Mouse (Mus musculus) B cell, adult (primary cell): ENCODE measurements around the gene Wap. TPM values are rescaled to one million over a fixed set of nuclear protein-coding genes. Genes with fewer than 3 reads are reported as not detected.

Experiments used
- total RNA-seq: library from RNA; stranded (reverse); gene quantifications from 4 replicates; pipeline ENCODE4 v1.2.4, GENCODE M21; 2023; ENCODE audit not compliant: inconsistent age

Wap gene
- total RNA-seq, result not detected in 4 replicates

DNA sequence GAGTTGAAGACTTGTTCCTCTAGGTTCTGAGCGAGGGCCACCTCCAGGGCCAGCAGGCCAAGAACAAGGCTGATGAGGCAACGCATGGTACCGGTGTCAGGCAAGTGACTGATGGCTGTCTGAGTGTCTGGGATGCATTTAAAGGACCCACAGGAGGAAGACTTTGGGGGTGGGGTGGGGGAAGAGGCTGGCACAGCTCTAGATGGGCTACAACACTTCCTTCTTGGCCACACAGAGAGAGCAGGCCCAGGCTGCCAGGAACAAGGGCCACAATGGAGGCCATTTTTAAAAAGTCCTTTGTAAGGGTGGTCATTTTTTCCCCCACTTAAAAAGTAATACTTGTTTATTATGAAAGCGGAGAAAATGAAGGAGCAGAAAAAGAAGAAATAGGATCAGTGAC is at the start of gene Wap:
Wap (minus strand) TSS at position 101 of the 400 bp plus-strand sequence.

DNA sequence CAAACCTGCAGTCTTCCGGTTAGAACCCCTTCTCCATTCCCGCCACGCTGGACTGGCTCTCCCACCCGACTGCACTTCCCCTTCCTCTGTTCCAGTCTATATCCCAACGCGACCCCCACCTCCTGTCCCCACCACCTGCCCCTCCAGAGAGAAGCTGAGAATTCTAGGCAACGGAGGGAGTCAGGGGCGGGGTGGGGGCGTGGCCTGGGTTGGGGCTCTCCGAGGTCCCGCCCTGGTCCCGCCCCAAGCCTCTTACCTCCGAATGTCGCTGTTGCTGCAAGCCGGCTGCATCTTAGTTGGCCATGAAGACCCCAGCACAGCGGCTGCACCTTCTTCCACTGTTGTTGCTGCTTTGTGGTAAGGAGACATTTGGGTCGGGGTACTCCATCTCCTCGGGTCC is 19.8 kb upstream of the Wap start, which contains the start of gene Ramp3:
Ramp3 (plus strand) TSS at position 251 of the 400 bp plus-strand sequence.

GRCm38 (mm10) chr11:6625478-6626387 is 12.7 kb downstream of the Wap start, which contains the start of gene Tbrg4:
Gene Tbrg4 (minus strand): TSS chr11:6626067.

DNA sequence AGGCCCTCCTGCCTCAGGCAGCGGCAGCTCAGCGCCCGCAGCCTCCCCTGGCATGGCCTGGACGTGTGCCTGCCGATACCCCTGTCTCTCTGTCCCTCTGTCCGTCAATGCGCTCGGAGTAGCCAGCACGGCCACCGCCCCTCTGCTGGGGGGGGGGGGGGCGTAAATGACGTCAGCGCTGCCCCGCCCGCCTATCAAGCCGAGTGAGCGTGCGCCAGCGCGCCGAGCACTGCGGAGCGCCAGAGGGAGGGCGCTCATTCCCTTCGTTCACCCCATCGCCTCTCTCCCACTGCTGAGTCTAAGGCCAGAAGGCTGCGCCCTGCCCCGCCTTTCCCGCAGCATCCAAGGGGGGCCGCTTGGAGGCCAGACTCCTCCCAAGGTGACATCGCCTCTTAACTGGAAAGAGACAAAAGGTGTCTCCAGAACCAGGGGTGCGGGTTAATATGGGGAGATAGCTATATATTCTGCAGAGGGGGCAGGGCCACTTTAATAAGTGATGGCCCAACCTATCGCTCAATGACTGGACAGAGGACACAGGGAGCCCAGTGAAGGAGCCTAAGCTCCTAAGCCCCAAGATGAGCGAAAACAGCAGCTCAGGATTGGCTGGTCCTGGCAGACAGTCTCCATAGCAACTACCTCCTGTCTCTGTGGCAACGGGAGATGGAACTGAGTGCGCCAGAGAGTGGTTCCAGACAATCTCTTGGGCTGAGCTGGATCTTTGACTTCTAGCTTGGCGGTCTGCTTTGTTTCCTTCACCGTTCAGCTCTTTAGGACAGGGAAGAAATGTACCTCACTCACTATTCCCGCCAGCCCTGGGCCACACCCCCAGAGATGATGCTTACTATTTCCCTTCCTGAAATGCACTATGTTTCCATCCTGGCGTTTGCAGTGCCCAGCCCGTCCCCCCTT is 32.7 kb downstream of the Wap start, which contains the start of gene Nacad:
Nacad (minus strand) TSS at position 563 of the 909 bp plus-strand sequence.

Other genes with a start within 250 kb of the Wap start
- gene Zmiz2, start 249.6 kb downstream of the Wap start, total RNA-seq, result 156 to 179 TPM (median 172 TPM) in 4 replicates
- gene Ppia, start 223.2 kb downstream of the Wap start, total RNA-seq, result 1,109 to 1,160 TPM (median 1,157 TPM) in 4 replicates
- 48.2 to 60.5 TPM (median 58.2 TPM) in 4 replicates for gene H2afv, start 194.2 kb downstream of the Wap start, total RNA-seq
- gene Purb, start 162.7 kb downstream of the Wap start, total RNA-seq, result 76.5 to 81.5 TPM (median 78.9 TPM) in 4 replicates
- 291 to 316 TPM (median 300 TPM) in 4 replicates for gene Myo1g, start 117.7 kb downstream of the Wap start, total RNA-seq
- gene Ccm2, start 91.8 kb downstream of the Wap start, total RNA-seq, result 257 to 287 TPM (median 265 TPM) in 4 replicates
- 0.39 to 0.58 TPM (median 0.45 TPM) in 4 replicates for gene Nacad, start 32.6 kb downstream of the Wap start, total RNA-seq
- gene Tbrg4, start 12.6 kb downstream of the Wap start, total RNA-seq, result 132 to 146 TPM (median 142 TPM) in 4 replicates
- not detected in 4 replicates for gene Ramp3, start 19.9 kb upstream of the Wap start, total RNA-seq
- gene Gm11983, start 199.0 kb upstream of the Wap start, total RNA-seq, result not detected in 4 replicates